Comparison of ENCODE assay signal across 8 mouse cellular contexts in genomic region chr5:3845026-3845425, GRCm38 (mm10). TPM values are rescaled to one million over a fixed set of nuclear protein-coding genes. Genes with fewer than 3 reads are reported as not detected.
A peak's percentile ranks its signal among the peaks of the same experiment; 100 is the strongest.
DNase-seq lines count a peak whose midpoint lies in the region; ATAC-seq and TF ChIP-seq lines count a peak whose summit lies in the region.

Lrrd1 (plus strand) TSS chr5:3845173.

- peak; percentile 21 to 39 for DNase-seq in kidney, postnatal 4 days
- no peak for DNase-seq in kidney, postnatal 36 days
- peak; percentile 8 for DNase-seq in brain, adult 2 months (ENCODE audit: low read depth, low spot score)
- peak; percentile 8 for DNase-seq in forebrain, embryonic 14.5 days (ENCODE audit: low spot score)
- no peak for DNase-seq in limb, embryonic 14.5 days (ENCODE audit: low spot score)
- DNase-seq in right cerebral cortex, postnatal 25 days: peak; percentile 8
- DNase-seq in adipocyte (ENCODE audit: low spot score): no peak
- DNase-seq in natural killer cell, adult 2 months (ENCODE audit: low spot score in 2 of 2): no peak

- no peaks in the 10 kb centered on the region for H3K4me1 ChIP-seq in forebrain, embryonic 14.5 days (ENCODE audit: control insufficient read depth, insufficient read depth, low read length)
- no peaks in the 10 kb centered on the region; the same call in 1 of the 2 replicates for H3K4me1 ChIP-seq in limb, embryonic 14.5 days (ENCODE audit: control insufficient read depth, insufficient read depth, low read length)

- peaks cover 13% of the 10 kb centered on the region; the same call in 1 of the 2 replicates for H3K36me3 ChIP-seq in forebrain, embryonic 14.5 days (ENCODE audit: control insufficient read depth, insufficient read depth, low read length)
- H3K36me3 ChIP-seq in limb, embryonic 14.5 days (ENCODE audit: control insufficient read depth, insufficient read depth, low read length): peaks cover 14% of the 10 kb centered on the region

- H3K27ac ChIP-seq in forebrain, embryonic 14.5 days (ENCODE audit: low read depth, low read length): no peak within 1 kb of the TSS
- no peak within 1 kb of the TSS for H3K27ac ChIP-seq in limb, embryonic 14.5 days (replicated peaks; ENCODE audit: low read depth, low read length)

- H3K9me3 ChIP-seq in forebrain, embryonic 14.5 days (replicated peaks; ENCODE audit: control insufficient read depth, low read length): no peaks in the 10 kb centered on the region
- H3K9me3 ChIP-seq in limb, embryonic 14.5 days (ENCODE audit: control insufficient read depth, low read length): no peaks in the 10 kb centered on the region

- WGBS in forebrain, embryonic 14.5 days: 4% methylated on average over 24 of the region's 24 CpGs
- 5% methylated on average over 24 of the region's 24 CpGs for WGBS in limb, embryonic 14.5 days

- peak within 1 kb of the TSS; percentile 44 for H3K4me2 ChIP-seq in forebrain, embryonic 14.5 days (ENCODE audit: low read length)
- peak within 1 kb of the TSS; percentile 62 for H3K4me2 ChIP-seq in limb, embryonic 14.5 days (replicated peaks; ENCODE audit: low read depth, low read length, severe bottlenecking)

- ATAC-seq in forebrain, embryonic 14.5 days: no peak
- no peak for ATAC-seq in limb, embryonic 14.5 days (ENCODE audit: low FRiP score, low read depth)

- peak within 1 kb of the TSS; percentile 21 for H3K4me3 ChIP-seq in forebrain, embryonic 14.5 days (ENCODE audit: low read depth, low read length)
- H3K4me3 ChIP-seq in limb, embryonic 14.5 days (replicated peaks; ENCODE audit: low read length): peak within 1 kb of the TSS; percentile 38

- peak within 1 kb of the TSS; percentile 35 for H3K9ac ChIP-seq in forebrain, embryonic 14.5 days (ENCODE audit: low read length)
- H3K9ac ChIP-seq in limb, embryonic 14.5 days (ENCODE audit: low read depth, low read length, severe bottlenecking): peak within 1 kb of the TSS; percentile 54

- no peak for TF ChIP-seq POLR2A in limb, embryonic 14.5 days (IDR thresholded peaks at IDR 0.05; ENCODE audit: borderline replicate concordance, extremely low read depth, insufficient read depth, insufficient read length)

- no peaks in the 10 kb centered on the region for H3K27me3 ChIP-seq in forebrain, embryonic 14.5 days (replicated peaks; ENCODE audit: control insufficient read depth, insufficient read depth, low read length)
- 0 out of 2 replicates have a peak, but pooled peaks cover 3% of the 10 kb centered on the region for H3K27me3 ChIP-seq in limb, embryonic 14.5 days (ENCODE audit: control insufficient read depth, insufficient read depth, low read length)

RNA-seq across cellular contexts. Expression of gene Lrrd1, which starts in this region (rescaled TPM):
- 0.15 and 0.23 TPM in 2 replicates for polyA plus RNA-seq in forebrain, embryonic 14.5 days (2014; fragmentation: Nextera tagmentation; extraction: Ambion mirVana)
- polyA plus RNA-seq in limb, embryonic 14.5 days (2012; rRNA removed): 0.04 TPM in 1 of 2 replicates, not detected in the other
- 0.06 TPM in 1 of 2 replicates, not detected in the other for polyA plus RNA-seq in limb, embryonic 14.5 days (2014; fragmentation: Nextera tagmentation; extraction: Ambion mirVana)

Comparison
In these comparisons a context has a peak if more than half of its experiments do, and no peak if none do; other contexts are left out.
1. DNase-seq: peak in kidney, postnatal 4 days (2 of 2), brain, adult 2 months (single experiment) and right cerebral cortex, postnatal 25 days (single experiment); none in kidney, postnatal 36 days (0 of 2), limb, embryonic 14.5 days (single experiment), adipocyte (single experiment) and natural killer cell, adult 2 months (0 of 2).
2. Peak in DNase-seq, H3K4me3 ChIP-seq, H3K9ac ChIP-seq and H3K4me2 ChIP-seq in forebrain, embryonic 14.5 days; RNA of the gene not detected or under 1 TPM.